Mouse (Mus musculus) kidney, adult 18-20 months (tissue): ENCODE results near the gene Plin4.
"Not testable (repeated sequence)": the region's sequence is repeated elsewhere in the genome, so short reads cannot be mapped to it uniquely, and the experiment has no call there.

Experiments
- DNase-seq: peaks from one replicate; pipeline ENCODE4 v3.0.0; 2021

Gene Plin4

GRCm38 (mm10) chr17:56100811-56101210, 8.8 kb downstream of the Plin4 start:
- DNase-seq: no peak

- no peak for DNase-seq
These were observed 10.7 kb downstream of the Plin4 start for GRCm38 (mm10) chr17:56098711-56099572.

GRCm38 (mm10) chr17:56098180-56098579, 11.4 kb downstream of the Plin4 start:
- no peak for DNase-seq

GRCm38 (mm10) chr17:56096883-56097282, 12.7 kb downstream of the Plin4 start:
- no peak for DNase-seq

- no peak for DNase-seq
These were observed 16.8 kb downstream of the Plin4 start for GRCm38 (mm10) chr17:56092794-56093193.

GRCm38 (mm10) chr17:56092312-56092711, 17.3 kb downstream of the Plin4 start:
- DNase-seq: no peak

- DNase-seq: no peak
These were observed 28.6 kb downstream of the Plin4 start for GRCm38 (mm10) chr17:56080781-56081585.

GRCm38 (mm10) chr17:56079921-56080320, 29.7 kb downstream of the Plin4 start:
- no peak for DNase-seq

- peak; percentile 99 for DNase-seq
These were observed 30.5 kb downstream of the Plin4 start, which contains the start of gene Hdgfl2 for GRCm38 (mm10) chr17:56078880-56079795. TSS of gene Hdgfl2 (plus strand) at chr17:56079634.

- DNase-seq: not testable (repeated sequence)
These were observed 31.2 kb downstream of the Plin4 start for GRCm38 (mm10) chr17:56078361-56078760.

GRCm38 (mm10) chr17:56077523-56077922, 32.1 kb downstream of the Plin4 start:
- DNase-seq: no peak

- DNase-seq: peak; percentile 97
These were observed 34.8 kb downstream of the Plin4 start, which contains the start of gene Ubxn6 for GRCm38 (mm10) chr17:56074827-56075208. TSS of gene Ubxn6 (minus strand) at chr17:56075028.

GRCm38 (mm10) chr17:56074097-56074826, 35.3 kb downstream of the Plin4 start:
- DNase-seq: peak; percentile 87

- no peak for DNase-seq
These were observed 37.4 kb downstream of the Plin4 start for GRCm38 (mm10) chr17:56072243-56072642.

- DNase-seq: no peak
These were observed 38.5 kb downstream of the Plin4 start for GRCm38 (mm10) chr17:56071126-56071525.

- no peak for DNase-seq
These were observed 40.5 kb downstream of the Plin4 start for GRCm38 (mm10) chr17:56069066-56069465.

- no peak for DNase-seq
These were observed 43.2 kb downstream of the Plin4 start for GRCm38 (mm10) chr17:56066451-56066850.

GRCm38 (mm10) chr17:56065715-56066114, 43.9 kb downstream of the Plin4 start:
- DNase-seq: not testable (repeated sequence)

- DNase-seq: no peak
These were observed 47.5 kb downstream of the Plin4 start for GRCm38 (mm10) chr17:56062081-56062480.

GRCm38 (mm10) chr17:56057381-56058120, 52.1 kb downstream of the Plin4 start:
- DNase-seq: no peak
